10 mouse cellular contexts compared by ENCODE assay signal in genomic region chr11:117060706-117061337, GRCm38 (mm10). TPM values are rescaled to one million over a fixed set of nuclear protein-coding genes. Genes with fewer than 3 reads are reported as not detected.
DNase-seq lines count a peak whose midpoint lies in the region; ATAC-seq and TF ChIP-seq lines count a peak whose summit lies in the region.
"Had no signal": no experiment of that assay in that cellular context is flagged by ENCODE, and none has a peak within 500 bp of the region (broad histone marks: within the 10 kb centered on the region; RNA-seq: fewer than 3 reads in every experiment).

No protein-coding gene starts in this region.

- ATAC-seq in heart, embryonic 12.5 days (ENCODE audit: insufficient number of reproducible peaks, low FRiP score), result no peak
- no peak for ATAC-seq in embryonic facial prominence, embryonic 11.5 days (replicated peaks; ENCODE audit: insufficient number of reproducible peaks, low FRiP score, low TSS enrichment, low read depth)
- no peak for ATAC-seq in hindbrain, postnatal 0 days
- ATAC-seq in midbrain, embryonic 15.5 days (replicated peaks), result no peak

- H3K4me3 ChIP-seq in heart, embryonic 12.5 days, result peak overlapping the region; percentile 13
- H3K4me3 ChIP-seq in embryonic facial prominence, embryonic 11.5 days (ENCODE audit: low read depth, low read length), result no peak overlapping the region
- no peak overlapping the region for H3K4me3 ChIP-seq in hindbrain, postnatal 0 days (ENCODE audit: low read length)
- 0 out of 2 replicates have a peak overlapping the region, but pooled peaks have one; percentile 4 for H3K4me3 ChIP-seq in midbrain, embryonic 15.5 days
- H3K4me3 ChIP-seq: left cerebral cortex, adult 2 months had no signal

- H3K9ac ChIP-seq in heart, embryonic 12.5 days, result 0 out of 2 replicates have a peak overlapping the region, but pooled peaks have one; percentile 42
- no peak overlapping the region for H3K9ac ChIP-seq in embryonic facial prominence, embryonic 11.5 days (replicated peaks; ENCODE audit: low read length)
- H3K9ac ChIP-seq in hindbrain, postnatal 0 days (replicated peaks; ENCODE audit: low read length), result no peak overlapping the region
- no peak overlapping the region; the same call in 1 of the 2 replicates for H3K9ac ChIP-seq in midbrain, embryonic 15.5 days

- no peaks in the 10 kb centered on the region for H3K9me3 ChIP-seq in heart, embryonic 12.5 days (replicated peaks)
- no peaks in the 10 kb centered on the region for H3K9me3 ChIP-seq in embryonic facial prominence, embryonic 11.5 days (replicated peaks; ENCODE audit: control insufficient read depth, low read length)
- no peaks in the 10 kb centered on the region for H3K9me3 ChIP-seq in hindbrain, postnatal 0 days (ENCODE audit: low read length)
- H3K9me3 ChIP-seq in midbrain, embryonic 15.5 days, result no peaks in the 10 kb centered on the region

- no peak overlapping the region for H3K27ac ChIP-seq in heart, embryonic 12.5 days (ENCODE audit: poor library complexity, severe bottlenecking)
- H3K27ac ChIP-seq in embryonic facial prominence, embryonic 11.5 days (replicated peaks; ENCODE audit: low read depth, low read length), result no peak overlapping the region
- H3K27ac ChIP-seq in hindbrain, postnatal 0 days, result peak overlapping the region; percentile 67; the same call in 1 of the 2 replicates
- peak overlapping the region; percentile 83 for H3K27ac ChIP-seq in midbrain, embryonic 15.5 days
- H3K27ac ChIP-seq: left cerebral cortex, adult 2 months had no signal

- H3K4me2 ChIP-seq in heart, embryonic 12.5 days, result peak overlapping the region; percentile 64
- 0 out of 2 replicates have a peak overlapping the region, but pooled peaks have one; percentile 16 for H3K4me2 ChIP-seq in embryonic facial prominence, embryonic 11.5 days (ENCODE audit: low read depth, low read length)
- H3K4me2 ChIP-seq in hindbrain, postnatal 0 days (ENCODE audit: low read depth, low read length), result peak overlapping the region; percentile 40
- peak overlapping the region; percentile 36 for H3K4me2 ChIP-seq in midbrain, embryonic 15.5 days

- no peaks in the 10 kb centered on the region for H3K36me3 ChIP-seq in heart, embryonic 12.5 days
- H3K36me3 ChIP-seq in embryonic facial prominence, embryonic 11.5 days (replicated peaks; ENCODE audit: control insufficient read depth, insufficient read depth, low read depth, low read length), result no peaks in the 10 kb centered on the region
- no peaks in the 10 kb centered on the region for H3K36me3 ChIP-seq in hindbrain, postnatal 0 days (ENCODE audit: insufficient read depth, low read length)
- no peaks in the 10 kb centered on the region for H3K36me3 ChIP-seq in midbrain, embryonic 15.5 days (replicated peaks)

- peak; percentile 30 for TF ChIP-seq CTCF in hindbrain, postnatal 0 days (IDR thresholded peaks at IDR 0.05; ENCODE audit: low read depth)

- WGBS in heart, embryonic 12.5 days, result 24% methylated on average over 9 of the region's 9 CpGs
- WGBS in embryonic facial prominence, embryonic 11.5 days, result 24% methylated on average over 8 of the region's 9 CpGs
- 25% methylated on average over 9 of the region's 9 CpGs for WGBS in hindbrain, postnatal 0 days
- 27% methylated on average over 9 of the region's 9 CpGs for WGBS in midbrain, embryonic 15.5 days

- no peak for DNase-seq in heart, adult 18-20 months
- DNase-seq in embryonic facial prominence, embryonic 11.5 days (ENCODE audit: low spot score), result no peak
- DNase-seq in hindbrain, postnatal 0 days (ENCODE audit: low spot score), result no peak
- DNase-seq in left cerebral cortex, adult 8-10 months (ENCODE audit: low spot score in 2 of 2), result no peak
- DNase-seq in thymus, postnatal 25 days, result no peak
- no peak for DNase-seq in gastrocnemius, postnatal 10 days
- DNase-seq: cerebellum, postnatal 25 days had no signal

- peaks cover 39% of the 10 kb centered on the region for H3K4me1 ChIP-seq in heart, embryonic 12.5 days (replicated peaks)
- no peaks in the 10 kb centered on the region for H3K4me1 ChIP-seq in embryonic facial prominence, embryonic 11.5 days (ENCODE audit: control insufficient read depth, insufficient read depth, low read length)
- H3K4me1 ChIP-seq in hindbrain, postnatal 0 days (ENCODE audit: insufficient read depth, low read length), result peaks cover 4% of the 10 kb centered on the region; the same call in 1 of the 2 replicates
- peaks cover 31% of the 10 kb centered on the region for H3K4me1 ChIP-seq in midbrain, embryonic 15.5 days

- H3K27me3 ChIP-seq in heart, embryonic 12.5 days (replicated peaks), result no peaks in the 10 kb centered on the region
- H3K27me3 ChIP-seq in embryonic facial prominence, embryonic 11.5 days (ENCODE audit: control insufficient read depth, insufficient read depth, low read length), result no peaks in the 10 kb centered on the region
- no peaks in the 10 kb centered on the region; the same call in 1 of the 2 replicates for H3K27me3 ChIP-seq in hindbrain, postnatal 0 days (ENCODE audit: insufficient read depth, low read length)
- no peaks in the 10 kb centered on the region for H3K27me3 ChIP-seq in midbrain, embryonic 15.5 days (replicated peaks)

RNA-seq across cellular contexts. Expression of gene Sec14l1, which starts 54.1 kb away (rescaled TPM):
- polyA plus RNA-seq in heart, embryonic 12.5 days (2016; fragmentation: Nextera tagmentation; extraction: Ambion mirVana), result 53.4 and 56.6 TPM in 2 replicates
- total RNA-seq in heart, adult 18-20 months (2021), result 10 to 100 TPM; 86.8 to 98.2 TPM
- 25.4 and 28.3 TPM in 2 replicates for polyA plus RNA-seq in embryonic facial prominence, embryonic 11.5 days (2014; fragmentation: Nextera tagmentation; extraction: Ambion mirVana)
- 69.1 and 74.1 TPM in 2 replicates for total RNA-seq in hindbrain, postnatal 0 days (2014; rRNA removed)
- 47.0 and 47.3 TPM in 2 replicates for polyA plus RNA-seq in hindbrain, postnatal 0 days (2015; fragmentation: Nextera tagmentation; extraction: Ambion mirVana)
- 62.8 and 63.9 TPM in 2 replicates for polyA plus RNA-seq in midbrain, embryonic 15.5 days (2015; fragmentation: Nextera tagmentation; extraction: Ambion mirVana)
- 100 to 1,000 TPM; 236 to 279 (median 240) TPM for total RNA-seq in left cerebral cortex, adult 8-10 months (2022)
- 10 to 100 TPM; 91.6 to 93.4 TPM for total RNA-seq in gastrocnemius, postnatal 10 days (2021)

Comparison
In these comparisons a context has a peak if more than half of its experiments do, and no peak if none do; other contexts are left out.
1. H3K27ac ChIP-seq: peak in hindbrain, postnatal 0 days (single experiment) and midbrain, embryonic 15.5 days (single experiment); none in heart, embryonic 12.5 days (single experiment) and embryonic facial prominence, embryonic 11.5 days (single experiment).
2. H3K4me3 ChIP-seq: peak in heart, embryonic 12.5 days (single experiment) and midbrain, embryonic 15.5 days (single experiment); none in embryonic facial prominence, embryonic 11.5 days (single experiment) and hindbrain, postnatal 0 days (single experiment).
3. Peak in every context shown above with its lines, with median percentiles within 50 percentile points of each other: H3K4me2 ChIP-seq.